Mouse (Mus musculus) kidney, adult 2 months (tissue): ENCODE results near the gene Etl4.

Experiments
- CTCF ChIP-seq: fragments of 200-500 bp; conservative IDR thresholded peaks from 2 replicates; pipeline ENCODE4 v1.5.1; 2011; ENCODE audit warnings: low read depth, mild to moderate bottlenecking, control low read depth, low read length, moderate library complexity, mixed read lengths; ENCODE audit not compliant: insufficient read depth, insufficient read length
- POLR2A ChIP-seq: fragments of 200-500 bp; IDR thresholded peaks from one replicate; pipeline ENCODE4 v1.6.1; 2011; ENCODE audit warnings: low read depth, low read length, control low read depth

DNA sequence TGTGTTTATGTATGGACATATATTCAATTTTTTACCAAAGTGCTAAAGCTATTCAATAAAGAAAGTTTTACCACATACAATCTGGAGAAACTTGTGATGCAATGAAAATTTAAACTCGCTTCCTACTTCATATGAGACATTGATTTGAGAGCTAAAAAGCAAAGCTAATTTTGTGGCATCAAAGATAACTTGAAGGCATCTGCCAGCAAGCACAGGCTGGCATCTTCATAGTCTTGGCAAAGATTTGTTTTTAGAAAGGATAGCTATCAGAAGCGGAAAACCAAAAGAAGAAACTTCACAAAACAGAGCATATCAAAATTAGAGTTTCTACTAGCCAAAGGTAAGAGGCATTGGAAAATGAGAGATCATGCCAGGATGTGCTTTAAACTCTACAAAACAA, 306.7 kb downstream of the Etl4 start:
- TF ChIP-seq POLR2A (no peak), CTCF (no peak)
